Mouse (Mus musculus) spleen, adult 2 months (tissue): ENCODE measurements around the gene Meioc.

Source experiments
- CTCF ChIP-seq: fragments of 200-500 bp; IDR thresholded peaks from 2 replicates; pipeline ENCODE4 v1.5.1; 2011; ENCODE audit warnings: mild to moderate bottlenecking, inconsistent platforms; ENCODE audit not compliant: insufficient read depth, insufficient read length, insufficient replicate concordance; ENCODE audit errors: extremely low read depth
- POLR2A ChIP-seq: fragments of 200-500 bp; IDR thresholded peaks from 2 replicates; pipeline ENCODE4 v1.6.1; 2011; ENCODE audit warnings: low read depth, low read length, inconsistent platforms

DNA sequence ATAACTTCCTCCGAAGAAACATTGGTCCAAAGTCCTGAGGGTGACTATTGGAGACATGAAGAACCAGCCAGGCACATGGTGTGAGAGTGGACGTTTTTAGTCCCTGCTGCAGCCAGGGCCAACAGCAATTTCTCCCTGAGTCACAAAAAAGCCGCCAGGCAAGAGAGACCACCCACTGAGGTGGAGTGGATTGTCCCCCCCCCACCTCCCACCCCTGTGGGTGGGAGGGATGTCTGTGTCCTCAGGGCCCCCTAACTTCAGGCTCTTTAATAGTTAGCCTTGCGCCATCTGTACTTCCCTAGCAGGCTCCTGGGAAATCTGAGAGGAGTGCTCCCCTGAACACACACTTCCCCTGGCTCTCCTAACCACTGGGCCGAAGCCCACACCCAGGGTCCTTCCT lies 32.3 kb upstream of the Meioc start:
- TF ChIP-seq POLR2A (no peak), CTCF (no peak)
